Mouse (Mus musculus): Measurements from ENCODE around the gene Serinc1. TPM values are rescaled to one million over a fixed set of nuclear protein-coding genes. Genes with fewer than 3 reads are reported as not detected.
A peak's percentile ranks its signal among the peaks of the same experiment; 100 is the strongest.
"Not testable (repeated sequence)": the region's sequence is repeated elsewhere in the genome, so short reads cannot be mapped to it uniquely, and the experiment has no call there.

Gene Serinc1
- 153 and 168 TPM in 2 replicates for polyA plus RNA-seq (2016; fragmentation: Nextera tagmentation; extraction: Ambion mirVana)

- 12% methylated on average over 49 of the region's 49 CpGs for WGBS
Observed at GRCm38 (mm10) chr10:57532218-57533101, at the start of gene Serinc1. Gene Serinc1 (minus strand): TSS chr10:57532530.

GRCm38 (mm10) chr10:57576721-57577120 is 44.4 kb upstream of the Serinc1 start:
- Histone ChIP-seq H3K4me2 (no peak overlapping the region), H3K27me3 (no peaks in the 10 kb centered on the region), H3K36me3 (no peaks in the 10 kb centered on the region), H3K9ac (replicated peaks) (no peak overlapping the region), H3K4me1 (replicated peaks) (no peaks in the 10 kb centered on the region), H3K9me3 (no peaks in the 10 kb centered on the region), H3K4me3 (replicated peaks) (no peak overlapping the region), H3K27ac (no peak overlapping the region)
- WGBS, result 86% methylated on average over 2 of the region's 2 CpGs
- ATAC-seq (ENCODE audit: insufficient number of reproducible peaks, insufficient read depth, low FRiP score, low TSS enrichment, low read depth), result no peak

More at GRCm38 (mm10) chr10:57532218-57533101, at the start of gene Serinc1:
- H3K27ac ChIP-seq, result peak within 1 kb of the TSS; percentile 93
- H3K4me1 ChIP-seq (replicated peaks), result peaks cover 16% of the 10 kb centered on the region
- peak within 1 kb of the TSS; percentile 66 for H3K4me2 ChIP-seq
- no peaks in the 10 kb centered on the region for H3K27me3 ChIP-seq
- H3K9ac ChIP-seq (replicated peaks), result peak within 1 kb of the TSS; percentile 92
- ATAC-seq (ENCODE audit: insufficient number of reproducible peaks, insufficient read depth, low FRiP score, low TSS enrichment, low read depth), result peak; percentile 98
- H3K4me3 ChIP-seq (replicated peaks), result peak within 1 kb of the TSS; percentile 80
- H3K9me3 ChIP-seq, result no peaks in the 10 kb centered on the region
- H3K36me3 ChIP-seq, result no peaks in the 10 kb centered on the region; the same call in 1 of the 2 replicates

GRCm38 (mm10) chr10:57572130-57572529 is 39.8 kb upstream of the Serinc1 start:
- Histone ChIP-seq H3K9me3 (no peaks in the 10 kb centered on the region), H3K4me3 (replicated peaks) (no peak overlapping the region), H3K4me2 (no peak overlapping the region), H3K27me3 (no peaks in the 10 kb centered on the region), H3K27ac (no peak overlapping the region), H3K36me3 (no peaks in the 10 kb centered on the region), H3K4me1 (replicated peaks) (no peaks in the 10 kb centered on the region), H3K9ac (replicated peaks) (no peak overlapping the region)
- 86% methylated on average over 4 of the region's 4 CpGs for WGBS
- ATAC-seq (ENCODE audit: insufficient number of reproducible peaks, insufficient read depth, low FRiP score, low TSS enrichment, low read depth), result no peak

- H3K4me3 ChIP-seq (replicated peaks), result no peak overlapping the region
- H3K27ac ChIP-seq, result no peak overlapping the region
- H3K9ac ChIP-seq (replicated peaks), result no peak overlapping the region
- H3K36me3 ChIP-seq, result no peaks in the 10 kb centered on the region
- no peaks in the 10 kb centered on the region for H3K9me3 ChIP-seq
- H3K27me3 ChIP-seq, result no peaks in the 10 kb centered on the region
- ATAC-seq (ENCODE audit: insufficient number of reproducible peaks, insufficient read depth, low FRiP score, low TSS enrichment, low read depth), result no peak
- H3K4me1 ChIP-seq (replicated peaks), result no peaks in the 10 kb centered on the region
- WGBS, result 36% methylated on average over 8 of the region's 8 CpGs
- no peak overlapping the region for H3K4me2 ChIP-seq
Observed at GRCm38 (mm10) chr10:57571211-57571730, 38.9 kb upstream of the Serinc1 start.

- 84% methylated on average over 13 of the region's 13 CpGs for WGBS
- Histone ChIP-seq H3K4me3 (replicated peaks) (no peak overlapping the region), H3K4me2 (no peak overlapping the region), H3K36me3 (no peaks in the 10 kb centered on the region), H3K9me3 (no peaks in the 10 kb centered on the region), H3K27me3 (no peaks in the 10 kb centered on the region), H3K4me1 (replicated peaks) (no peaks in the 10 kb centered on the region), H3K27ac (no peak overlapping the region), H3K9ac (replicated peaks) (no peak overlapping the region)
- ATAC-seq (ENCODE audit: insufficient number of reproducible peaks, insufficient read depth, low FRiP score, low TSS enrichment, low read depth), result no peak
Observed at GRCm38 (mm10) chr10:57569023-57569931, 36.9 kb upstream of the Serinc1 start.

- ATAC-seq (ENCODE audit: insufficient number of reproducible peaks, insufficient read depth, low FRiP score, low TSS enrichment, low read depth), result no peak
- no peak overlapping the region for H3K4me2 ChIP-seq
- H3K27me3 ChIP-seq, result no peaks in the 10 kb centered on the region
- H3K9me3 ChIP-seq, result no peaks in the 10 kb centered on the region
- no peak overlapping the region for H3K27ac ChIP-seq
- 50% methylated on average over 1 of the region's 1 CpGs for WGBS
- no peaks in the 10 kb centered on the region for H3K4me1 ChIP-seq (replicated peaks)
- H3K9ac ChIP-seq (replicated peaks), result no peak overlapping the region
- no peak overlapping the region for H3K4me3 ChIP-seq (replicated peaks)
- H3K36me3 ChIP-seq, result no peaks in the 10 kb centered on the region
Observed at GRCm38 (mm10) chr10:57566221-57566620, 33.9 kb upstream of the Serinc1 start.

GRCm38 (mm10) chr10:57557597-57557996 is 25.3 kb upstream of the Serinc1 start:
- no peak overlapping the region for H3K9ac ChIP-seq (replicated peaks)
- no peak overlapping the region for H3K27ac ChIP-seq
- WGBS, result 82% methylated on average over 5 of the region's 5 CpGs
- no peak overlapping the region for H3K4me2 ChIP-seq
- no peaks in the 10 kb centered on the region for H3K27me3 ChIP-seq
- no peaks in the 10 kb centered on the region for H3K4me1 ChIP-seq (replicated peaks)
- no peak overlapping the region for H3K4me3 ChIP-seq (replicated peaks)
- H3K36me3 ChIP-seq, result no peaks in the 10 kb centered on the region
- H3K9me3 ChIP-seq, result no peaks in the 10 kb centered on the region
- ATAC-seq (ENCODE audit: insufficient number of reproducible peaks, insufficient read depth, low FRiP score, low TSS enrichment, low read depth), result no peak

- Histone ChIP-seq H3K9me3 (no peaks in the 10 kb centered on the region), H3K27ac (no peak overlapping the region), H3K36me3 (no peaks in the 10 kb centered on the region), H3K27me3 (no peaks in the 10 kb centered on the region), H3K4me2 (no peak overlapping the region), H3K4me1 (replicated peaks) (no peaks in the 10 kb centered on the region), H3K4me3 (replicated peaks) (no peak overlapping the region), H3K9ac (replicated peaks) (no peak overlapping the region)
- WGBS, result 94% methylated on average over 1 of the region's 1 CpGs
- no peak for ATAC-seq (ENCODE audit: insufficient number of reproducible peaks, insufficient read depth, low FRiP score, low TSS enrichment, low read depth)
Observed at GRCm38 (mm10) chr10:57553719-57554118, 21.4 kb upstream of the Serinc1 start.

GRCm38 (mm10) chr10:57549631-57550030 is 17.3 kb upstream of the Serinc1 start:
- Histone ChIP-seq H3K4me1 (replicated peaks) (no peaks in the 10 kb centered on the region), H3K36me3 (no peaks in the 10 kb centered on the region), H3K4me2 (no peak overlapping the region), H3K27ac (no peak overlapping the region), H3K9me3 (no peaks in the 10 kb centered on the region), H3K9ac (replicated peaks) (no peak overlapping the region), H3K4me3 (replicated peaks) (no peak overlapping the region), H3K27me3 (no peaks in the 10 kb centered on the region)
- ATAC-seq (ENCODE audit: insufficient number of reproducible peaks, insufficient read depth, low FRiP score, low TSS enrichment, low read depth), result no peak
- WGBS, result 85% methylated on average over 4 of the region's 4 CpGs

- not testable (repeated sequence) for H3K27me3 ChIP-seq; H3K27ac ChIP-seq; H3K36me3 ChIP-seq; H3K4me1 ChIP-seq (replicated peaks); H3K9me3 ChIP-seq; H3K9ac ChIP-seq (replicated peaks); H3K4me3 ChIP-seq (replicated peaks); H3K4me2 ChIP-seq; ATAC-seq (ENCODE audit: insufficient number of reproducible peaks, insufficient read depth, low FRiP score, low TSS enrichment, low read depth)
- 84% methylated on average over 9 of the region's 9 CpGs for WGBS
Observed at GRCm38 (mm10) chr10:57543890-57544289, 11.6 kb upstream of the Serinc1 start.
